Mouse (Mus musculus): Measurements from ENCODE around the gene Cyct. TPM values are rescaled to one million over a fixed set of nuclear protein-coding genes. Genes with fewer than 3 reads are reported as not detected.

Cyct gene
- polyA plus RNA-seq, 1 experiment = not detected

GRCm38 (mm10) chr2:76347839-76348238, 12.4 kb downstream of the Cyct start:
- no peak for DNase-seq
- Histone ChIP-seq H3K4me1 (ENCODE audit: control insufficient read depth, insufficient read depth, low read length) (no peaks in the 10 kb centered on the region), H3K4me3 (replicated peaks; ENCODE audit: extremely low read depth, low read depth, low read length) (no peak overlapping the region)
- 75% methylated on average over 6 of the region's 6 CpGs for WGBS
- no peak for TF ChIP-seq CTCF (IDR thresholded peaks at IDR 0.05; ENCODE audit: insufficient read depth, low read length)
- no peak for TF ChIP-seq POLR2A (IDR thresholded peaks at IDR 0.05; ENCODE audit: borderline replicate concordance, extremely low read depth, low read depth, low read length)

GRCm38 (mm10) chr2:76342146-76342545, 18.1 kb downstream of the Cyct start:
- WGBS = 81% methylated on average over 9 of the region's 9 CpGs
- DNase-seq = no peak
- no peaks in the 10 kb centered on the region for H3K4me1 ChIP-seq (ENCODE audit: control insufficient read depth, insufficient read depth, low read length)
- no peak for TF ChIP-seq CTCF (IDR thresholded peaks at IDR 0.05; ENCODE audit: insufficient read depth, low read length)
- no peak for TF ChIP-seq POLR2A (IDR thresholded peaks at IDR 0.05; ENCODE audit: borderline replicate concordance, extremely low read depth, low read depth, low read length)
- H3K4me3 ChIP-seq (replicated peaks; ENCODE audit: extremely low read depth, low read depth, low read length) = no peak overlapping the region

- 16% methylated on average over 41 of the region's 41 CpGs for WGBS
- DNase-seq = peak; percentile 8
- H3K4me3 ChIP-seq (replicated peaks; ENCODE audit: extremely low read depth, low read depth, low read length) = no peak within 1 kb of the TSS
These were observed 21.8 kb downstream of the Cyct start, which contains the start of gene Pde11a for GRCm38 (mm10) chr2:76338215-76339156. Gene Pde11a, minus strand, starts transcription at chr2:76338774.

GRCm38 (mm10) chr2:76334596-76334995, 25.7 kb downstream of the Cyct start:
- 80% methylated on average over 5 of the region's 5 CpGs for WGBS
- Histone ChIP-seq H3K4me3 (replicated peaks; ENCODE audit: extremely low read depth, low read depth, low read length) (no peak overlapping the region), H3K4me1 (ENCODE audit: control insufficient read depth, insufficient read depth, low read length) (no peaks in the 10 kb centered on the region)
- no peak for TF ChIP-seq CTCF (IDR thresholded peaks at IDR 0.05; ENCODE audit: insufficient read depth, low read length)
- no peak for TF ChIP-seq POLR2A (IDR thresholded peaks at IDR 0.05; ENCODE audit: borderline replicate concordance, extremely low read depth, low read depth, low read length)
- DNase-seq = no peak

More at GRCm38 (mm10) chr2:76338215-76339156, 21.8 kb downstream of the Cyct start, which contains the start of gene Pde11a:
- TF ChIP-seq POLR2A (IDR thresholded peaks at IDR 0.05; ENCODE audit: borderline replicate concordance, extremely low read depth, low read depth, low read length) = no peak
- no peak for TF ChIP-seq CTCF (IDR thresholded peaks at IDR 0.05; ENCODE audit: insufficient read depth, low read length)
- H3K4me1 ChIP-seq (ENCODE audit: control insufficient read depth, insufficient read depth, low read length) = no peaks in the 10 kb centered on the region

GRCm38 (mm10) chr2:76332161-76332805, 28.0 kb downstream of the Cyct start:
- Histone ChIP-seq H3K4me3 (replicated peaks; ENCODE audit: extremely low read depth, low read depth, low read length) (no peak overlapping the region), H3K4me1 (ENCODE audit: control insufficient read depth, insufficient read depth, low read length) (no peaks in the 10 kb centered on the region)
- TF ChIP-seq POLR2A (IDR thresholded peaks at IDR 0.05; ENCODE audit: borderline replicate concordance, extremely low read depth, low read depth, low read length) (no peak), CTCF (IDR thresholded peaks at IDR 0.05; ENCODE audit: insufficient read depth, low read length) (no peak)
- 55% methylated on average over 11 of the region's 11 CpGs for WGBS
- DNase-seq = no peak

GRCm38 (mm10) chr2:76330081-76330480, 30.2 kb downstream of the Cyct start:
- Histone ChIP-seq H3K4me3 (replicated peaks; ENCODE audit: extremely low read depth, low read depth, low read length) (no peak overlapping the region), H3K4me1 (ENCODE audit: control insufficient read depth, insufficient read depth, low read length) (no peaks in the 10 kb centered on the region)
- 85% methylated on average over 5 of the region's 5 CpGs for WGBS
- DNase-seq = no peak
- no peak for TF ChIP-seq CTCF (IDR thresholded peaks at IDR 0.05; ENCODE audit: insufficient read depth, low read length)
- TF ChIP-seq POLR2A (IDR thresholded peaks at IDR 0.05; ENCODE audit: borderline replicate concordance, extremely low read depth, low read depth, low read length) = no peak

GRCm38 (mm10) chr2:76326161-76326560, 34.1 kb downstream of the Cyct start:
- TF ChIP-seq POLR2A (IDR thresholded peaks at IDR 0.05; ENCODE audit: borderline replicate concordance, extremely low read depth, low read depth, low read length) = no peak
- TF ChIP-seq CTCF (IDR thresholded peaks at IDR 0.05; ENCODE audit: insufficient read depth, low read length) = no peak
- H3K4me1 ChIP-seq (ENCODE audit: control insufficient read depth, insufficient read depth, low read length) = no peaks in the 10 kb centered on the region
- H3K4me3 ChIP-seq (replicated peaks; ENCODE audit: extremely low read depth, low read depth, low read length) = no peak overlapping the region
- 78% methylated on average over 3 of the region's 3 CpGs for WGBS
- DNase-seq = no peak

GRCm38 (mm10) chr2:76324463-76324862, 35.8 kb downstream of the Cyct start:
- Histone ChIP-seq H3K4me3 (replicated peaks; ENCODE audit: extremely low read depth, low read depth, low read length) (no peak overlapping the region), H3K4me1 (ENCODE audit: control insufficient read depth, insufficient read depth, low read length) (no peaks in the 10 kb centered on the region)
- DNase-seq = no peak
- TF ChIP-seq CTCF (IDR thresholded peaks at IDR 0.05; ENCODE audit: insufficient read depth, low read length) (no peak), POLR2A (IDR thresholded peaks at IDR 0.05; ENCODE audit: borderline replicate concordance, extremely low read depth, low read depth, low read length) (no peak)
- WGBS = 86% methylated on average over 5 of the region's 5 CpGs

- Histone ChIP-seq H3K4me1 (ENCODE audit: control insufficient read depth, insufficient read depth, low read length) (no peaks in the 10 kb centered on the region), H3K4me3 (replicated peaks; ENCODE audit: extremely low read depth, low read depth, low read length) (no peak overlapping the region)
- no peak for TF ChIP-seq POLR2A (IDR thresholded peaks at IDR 0.05; ENCODE audit: borderline replicate concordance, extremely low read depth, low read depth, low read length)
- no peak for TF ChIP-seq CTCF (IDR thresholded peaks at IDR 0.05; ENCODE audit: insufficient read depth, low read length)
- 82% methylated on average over 21 of the region's 21 CpGs for WGBS
- no peak for DNase-seq
These were observed 36.9 kb downstream of the Cyct start for GRCm38 (mm10) chr2:76323185-76323875.

All from lung, adult 2 months (tissue).